Mouse (Mus musculus): Measurements from ENCODE around the gene Umps.

DNA sequence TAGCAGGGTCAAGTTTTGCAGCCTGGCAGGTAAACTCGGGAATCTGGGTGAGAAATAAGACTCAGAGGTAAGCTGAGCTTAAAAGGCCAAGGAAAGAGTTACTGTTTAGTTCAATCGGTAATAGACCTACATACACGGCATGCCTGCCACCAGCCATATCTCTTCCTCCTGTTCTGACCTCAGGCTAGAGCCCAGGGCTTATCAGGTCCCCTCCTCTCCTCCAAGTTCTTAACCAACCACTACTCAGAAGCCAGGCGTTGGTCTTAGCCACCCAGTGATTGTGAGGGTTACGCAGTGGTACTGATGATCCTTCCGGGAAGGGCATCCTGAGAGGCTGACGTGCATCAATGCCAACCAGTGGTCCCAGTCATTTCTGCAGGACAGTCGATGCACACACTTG is 43.1 kb downstream of the Umps start:
- TF ChIP-seq CTCF (IDR thresholded peaks at IDR 0.05; ENCODE audit: borderline replicate concordance, insufficient read depth, low read length), result no peak
- TF ChIP-seq POLR2A (IDR thresholded peaks at IDR 0.05; ENCODE audit: low read depth, low read length), result no peak

Data from embryonic fibroblast, embryonic 13.5 days (primary cell).